Mouse (Mus musculus) inflammation-experienced regulatory T-cells, adult 6 months (primary cell): ENCODE measurements at regions not wholly inside any gene's neighbourhood (a gene's known extent, or its start where the extent isn't known, plus 50 kb on each side); places are given as distances from the start of the nearest gene placed in this dataset.

Experiments
- ATAC-seq: one replicate; pipeline ENCODE4 v1.8.0; 2017

GRCm38 (mm10) chr3:129449928-129450327 is 82.2 kb upstream of the Elovl6 start:
- no peak for ATAC-seq

GRCm38 (mm10) chr3:129450671-129451070 is 81.5 kb upstream of the Elovl6 start:
- no peak for ATAC-seq

- peak; percentile 28 for ATAC-seq
These were observed 62.1 kb upstream of the Elovl6 start for GRCm38 (mm10) chr3:129470088-129470487.

GRCm38 (mm10) chr3:129471332-129471731 is 60.8 kb upstream of the Elovl6 start:
- ATAC-seq: no peak

- ATAC-seq: no peak
These were observed 60.1 kb upstream of the Elovl6 start for GRCm38 (mm10) chr3:129472008-129472407.

GRCm38 (mm10) chr3:129474451-129474850 is 57.7 kb upstream of the Elovl6 start:
- no peak for ATAC-seq

- no peak for ATAC-seq
These were observed 55.9 kb upstream of the Elovl6 start for GRCm38 (mm10) chr3:129476250-129476649.

- ATAC-seq: no peak
These were observed 54.1 kb upstream of the Elovl6 start for GRCm38 (mm10) chr3:129478093-129478492.

- ATAC-seq: no peak
These were observed 50.9 kb upstream of the Elovl6 start for GRCm38 (mm10) chr3:129481293-129481692.
